Mouse (Mus musculus) liver, embryonic 15.5 days (tissue): Measurements from ENCODE around the gene Hs3st4. TPM values are rescaled to one million over a fixed set of nuclear protein-coding genes. Genes with fewer than 3 reads are reported as not detected.

ENCODE experiments used
- ATAC-seq: fragments of 200-750 bp; cut with Nextera tagmentation; 2 replicates; pipeline ENCODE4 v1.8.0; 2017; ENCODE audit warnings: moderate number of reproducible peaks, mild to moderate bottlenecking, moderate library complexity; ENCODE audit not compliant: insufficient read depth
- H3K27ac ChIP-seq: fragments of 300-500 bp; sonication (generic); replicated peaks from 2 replicates; pipeline ENCODE4 v1.5.1; 2015; ENCODE audit warnings: mild to moderate bottlenecking, inconsistent platforms
- H3K27me3 ChIP-seq: fragments of 300-500 bp; sonication (generic); 2 replicates; pipeline ENCODE4 v1.6.1; 2015; ENCODE audit warnings: mild to moderate bottlenecking, inconsistent platforms
- H3K36me3 ChIP-seq: fragments of 300-500 bp; sonication (generic); replicated peaks from 2 replicates; pipeline ENCODE4 v1.6.1; 2015; ENCODE audit warnings: moderate library complexity, mild to moderate bottlenecking, inconsistent platforms
- H3K4me1 ChIP-seq: fragments of 300-500 bp; sonication (generic); replicated peaks from 2 replicates; pipeline ENCODE4 v1.6.1; 2015; ENCODE audit warnings: inconsistent platforms
- H3K4me2 ChIP-seq: fragments of 300-500 bp; sonication (generic); 2 replicates; pipeline ENCODE4 v1.6.1; 2015; ENCODE audit warnings: moderate library complexity, mild to moderate bottlenecking, inconsistent platforms
- H3K4me3 ChIP-seq: fragments of 300-500 bp; sonication (generic); replicated peaks from 2 replicates; pipeline ENCODE4 v1.5.1; 2015; ENCODE audit warnings: mild to moderate bottlenecking, inconsistent platforms
- H3K9ac ChIP-seq: fragments of 300-500 bp; sonication (generic); 2 replicates; pipeline ENCODE4 v1.6.1; 2015; ENCODE audit warnings: moderate library complexity, mild to moderate bottlenecking, inconsistent platforms
- H3K9me3 ChIP-seq: fragments of 300-500 bp; sonication (generic); replicated peaks from 2 replicates; pipeline ENCODE4 v1.6.1; 2016; ENCODE audit warnings: inconsistent platforms
- WGBS: fragments of 180-500 bp; shearing (Covaris S2); methylation state at CpG from one replicate; pipeline ENCODE4 v1.1.7; 2015; ENCODE audit warnings: mixed read lengths; ENCODE audit not compliant: insufficient replicate concordance; 5-methylcytosine and 5-hydroxymethylcytosine counted together
- polyA plus RNA-seq: library from polyadenylated mRNA; unstranded; fragments of >200 nt; fragmentation: Nextera tagmentation; extraction: Ambion mirVana; gene quantifications from 2 replicates; pipeline ENCODE4 v1.2.1, GENCODE M21; 2015

Hs3st4 gene
- polyA plus RNA-seq, 1 experiment from 2014 or later, result not detected

DNA sequence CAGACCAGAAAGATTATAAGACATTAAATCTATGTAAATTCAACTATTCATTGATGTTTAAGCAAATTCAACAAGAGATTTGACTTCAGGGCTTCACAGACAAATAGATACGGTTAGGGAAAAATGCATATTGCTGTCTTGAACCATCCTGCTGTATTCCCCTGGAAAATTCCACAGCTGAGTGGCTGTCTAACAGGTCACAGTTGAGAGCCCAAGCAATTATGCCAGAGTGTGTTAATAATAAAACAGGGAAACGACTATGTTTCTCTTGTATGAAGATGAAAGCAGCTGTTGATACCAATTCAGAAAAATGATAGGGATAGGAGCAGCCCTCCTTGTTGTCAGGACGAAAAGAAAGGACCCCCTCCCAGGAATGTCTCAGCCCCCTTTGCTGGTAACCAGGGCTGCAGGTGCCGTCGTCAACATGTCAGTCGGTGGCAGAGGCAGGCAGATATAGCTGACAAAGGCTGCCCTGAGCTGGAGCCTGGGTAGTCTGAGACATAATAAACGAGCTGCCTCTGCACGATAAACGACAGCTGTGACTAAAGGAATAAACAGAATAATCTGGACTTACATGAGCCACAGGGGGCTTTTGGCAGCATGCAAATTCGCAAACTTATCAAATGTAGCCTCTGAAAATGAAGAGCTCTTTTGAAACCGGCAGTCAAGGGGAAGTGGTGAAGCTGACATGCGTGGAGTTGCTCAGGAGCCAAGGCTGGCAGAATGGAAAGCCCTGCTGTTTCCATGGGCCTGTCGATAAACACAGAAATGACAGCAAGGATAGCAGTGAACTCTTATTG is 364.7 kb downstream of the Hs3st4 start:
- no peak overlapping the region for H3K9ac ChIP-seq
- no peaks in the 10 kb centered on the region for H3K36me3 ChIP-seq
- no peaks in the 10 kb centered on the region for H3K27me3 ChIP-seq
- H3K4me3 ChIP-seq, result no peak overlapping the region
- H3K4me1 ChIP-seq, result no peaks in the 10 kb centered on the region
- no peak for ATAC-seq
- no peak overlapping the region for H3K27ac ChIP-seq
- H3K9me3 ChIP-seq, result no peaks in the 10 kb centered on the region
- 53% methylated on average over 13 of the region's 13 CpGs for WGBS
- no peak overlapping the region for H3K4me2 ChIP-seq

DNA sequence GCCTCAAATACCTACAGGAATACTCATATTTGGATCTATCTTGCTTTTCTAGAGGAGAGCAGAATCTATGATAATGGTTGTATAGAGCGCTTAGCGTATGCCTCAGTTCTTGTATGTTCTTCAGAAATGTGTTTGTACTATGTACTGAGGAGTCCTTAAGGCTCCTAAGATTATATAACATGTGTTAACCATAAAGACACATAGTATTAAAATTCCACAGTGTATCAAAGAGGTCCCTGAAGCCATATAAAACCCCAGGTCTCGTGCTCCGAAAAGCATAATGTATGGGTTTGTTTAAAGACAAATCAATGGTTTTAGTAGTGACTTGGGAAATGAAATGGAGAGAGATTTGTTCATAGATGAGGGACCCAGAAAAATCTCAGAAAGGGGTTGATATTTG is 371.4 kb downstream of the Hs3st4 start:
- Histone ChIP-seq H3K27ac (no peak overlapping the region), H3K36me3 (no peaks in the 10 kb centered on the region), H3K4me3 (no peak overlapping the region), H3K9me3 (no peaks in the 10 kb centered on the region), H3K4me1 (no peaks in the 10 kb centered on the region), H3K27me3 (no peaks in the 10 kb centered on the region), H3K4me2 (no peak overlapping the region), H3K9ac (no peak overlapping the region)
- 63% methylated on average over 4 of the region's 4 CpGs for WGBS
- ATAC-seq, result no peak

DNA sequence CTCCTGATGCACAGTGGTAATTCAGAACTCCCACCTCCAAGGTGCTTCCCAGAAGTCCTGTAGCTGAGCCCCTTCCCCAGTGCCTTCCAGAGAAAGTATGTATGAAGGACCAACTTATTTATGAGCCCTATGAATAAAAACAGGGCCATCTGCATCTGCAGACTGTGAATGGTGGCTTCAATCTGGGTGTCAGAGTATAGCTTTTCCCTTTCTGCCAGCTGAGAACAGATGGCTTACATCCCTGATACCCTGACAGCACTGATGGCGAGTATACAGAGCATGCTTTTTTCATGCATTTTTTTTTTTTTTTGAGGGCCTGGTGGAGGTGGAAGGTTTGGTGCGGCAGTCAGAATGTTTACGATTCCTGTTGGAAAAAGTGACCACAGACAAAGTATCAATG is 375.4 kb downstream of the Hs3st4 start:
- no peak overlapping the region for H3K4me3 ChIP-seq
- H3K9ac ChIP-seq, result no peak overlapping the region
- H3K4me2 ChIP-seq, result no peak overlapping the region
- no peak overlapping the region for H3K27ac ChIP-seq
- H3K36me3 ChIP-seq, result no peaks in the 10 kb centered on the region
- no peaks in the 10 kb centered on the region for H3K4me1 ChIP-seq
- H3K9me3 ChIP-seq, result no peaks in the 10 kb centered on the region
- H3K27me3 ChIP-seq, result no peaks in the 10 kb centered on the region
- ATAC-seq, result no peak
- WGBS, result 53% methylated on average over 3 of the region's 3 CpGs

DNA sequence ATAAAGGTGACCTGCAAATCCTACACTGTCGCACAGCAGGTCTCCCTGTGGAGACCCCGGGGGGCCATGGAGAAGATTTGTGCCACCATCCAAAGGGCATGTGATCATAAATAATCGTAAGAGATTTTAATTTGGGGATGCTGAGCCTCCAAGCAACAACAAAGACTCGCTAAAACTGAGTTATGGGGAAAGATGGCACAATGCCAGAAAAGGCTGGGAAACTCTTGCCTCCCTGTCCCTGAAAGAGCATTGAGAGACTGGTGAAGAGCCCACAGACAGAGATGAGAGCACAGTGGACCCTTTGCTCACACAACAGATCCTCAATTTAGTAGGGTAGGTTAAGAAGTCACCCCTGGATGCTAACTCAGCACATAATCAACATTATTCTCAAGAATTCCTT is 377.2 kb downstream of the Hs3st4 start:
- Histone ChIP-seq H3K4me2 (no peak overlapping the region), H3K27ac (no peak overlapping the region), H3K9ac (no peak overlapping the region), H3K4me1 (no peaks in the 10 kb centered on the region), H3K9me3 (no peaks in the 10 kb centered on the region), H3K36me3 (no peaks in the 10 kb centered on the region), H3K27me3 (no peaks in the 10 kb centered on the region), H3K4me3 (no peak overlapping the region)
- 57% methylated on average over 4 of the region's 4 CpGs for WGBS
- no peak for ATAC-seq

DNA sequence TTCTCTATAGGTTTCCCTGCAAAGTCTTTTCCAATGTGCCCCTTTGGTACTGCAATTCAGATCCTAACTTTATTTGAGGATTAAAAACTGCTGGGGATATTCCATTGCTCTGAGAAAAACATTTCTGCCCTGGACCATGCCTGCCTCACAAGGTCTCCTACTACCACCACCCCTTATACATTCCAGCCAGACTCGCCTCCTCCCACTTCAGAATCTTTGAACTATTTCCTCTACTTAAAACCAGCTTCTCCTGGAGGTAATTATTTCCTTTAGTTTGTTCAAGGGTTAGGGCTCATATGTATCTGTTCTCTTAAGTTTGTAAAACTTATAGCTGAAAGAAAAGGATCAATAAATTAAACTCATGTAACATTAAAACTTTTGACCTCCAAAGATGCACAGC is 389.6 kb downstream of the Hs3st4 start:
- Histone ChIP-seq H3K4me1 (no peaks in the 10 kb centered on the region), H3K36me3 (no peaks in the 10 kb centered on the region), H3K27ac (no peak overlapping the region), H3K9me3 (no peaks in the 10 kb centered on the region), H3K27me3 (no peaks in the 10 kb centered on the region), H3K4me3 (no peak overlapping the region), H3K4me2 (no peak overlapping the region), H3K9ac (no peak overlapping the region)
- ATAC-seq, result no peak
- WGBS, result 58% methylated on average over 1 of the region's 1 CpGs

DNA sequence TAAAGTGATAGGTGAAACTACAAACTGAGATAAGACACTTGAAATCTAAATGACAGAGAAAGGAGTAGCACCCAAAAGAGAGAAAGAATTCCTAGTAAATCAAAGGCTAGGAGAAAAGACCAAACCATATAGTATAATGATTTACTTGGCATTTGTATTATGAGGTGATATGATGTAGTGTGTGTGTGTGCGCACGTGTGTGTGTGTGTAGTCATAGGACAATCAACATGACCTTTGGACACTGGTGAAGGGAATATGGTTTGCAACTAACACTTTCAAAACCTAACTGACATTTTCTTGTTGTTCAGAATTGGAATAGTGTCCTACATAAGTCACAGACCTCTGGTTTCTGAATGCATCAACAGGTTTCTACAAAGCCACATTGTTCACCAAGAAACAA is 390.0 kb downstream of the Hs3st4 start:
- Histone ChIP-seq H3K9me3 (no peaks in the 10 kb centered on the region), H3K27ac (no peak overlapping the region), H3K9ac (no peak overlapping the region), H3K4me2 (no peak overlapping the region), H3K36me3 (no peaks in the 10 kb centered on the region), H3K27me3 (no peaks in the 10 kb centered on the region), H3K4me1 (no peaks in the 10 kb centered on the region), H3K4me3 (no peak overlapping the region)
- ATAC-seq, result no peak
- 52% methylated on average over 2 of the region's 2 CpGs for WGBS

DNA sequence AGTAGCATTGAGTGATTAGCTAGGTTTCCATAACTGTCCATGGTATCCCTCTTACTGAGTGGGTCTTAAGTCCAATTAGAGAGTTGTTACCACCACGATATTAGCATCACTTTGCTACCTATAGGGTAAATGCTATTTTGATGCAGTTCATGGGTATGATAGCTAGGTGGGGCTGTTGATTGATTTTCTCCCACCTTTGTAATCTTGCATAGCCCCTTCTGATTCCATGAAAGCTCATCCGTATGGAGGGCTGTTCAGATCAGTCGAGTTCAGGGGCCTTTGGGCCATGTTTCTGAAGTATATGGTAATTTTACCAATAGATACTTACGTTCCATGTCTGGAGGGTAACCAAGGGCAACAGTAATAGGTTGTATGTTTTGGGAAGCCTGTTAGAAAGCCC is 400.8 kb downstream of the Hs3st4 start:
- Histone ChIP-seq H3K9me3 (no peaks in the 10 kb centered on the region), H3K36me3 (no peaks in the 10 kb centered on the region), H3K4me3 (no peak overlapping the region), H3K27me3 (no peaks in the 10 kb centered on the region), H3K9ac (no peak overlapping the region), H3K4me1 (no peaks in the 10 kb centered on the region), H3K4me2 (no peak overlapping the region), H3K27ac (no peak overlapping the region)
- 30% methylated on average over 4 of the region's 4 CpGs for WGBS
- ATAC-seq, result no peak

DNA sequence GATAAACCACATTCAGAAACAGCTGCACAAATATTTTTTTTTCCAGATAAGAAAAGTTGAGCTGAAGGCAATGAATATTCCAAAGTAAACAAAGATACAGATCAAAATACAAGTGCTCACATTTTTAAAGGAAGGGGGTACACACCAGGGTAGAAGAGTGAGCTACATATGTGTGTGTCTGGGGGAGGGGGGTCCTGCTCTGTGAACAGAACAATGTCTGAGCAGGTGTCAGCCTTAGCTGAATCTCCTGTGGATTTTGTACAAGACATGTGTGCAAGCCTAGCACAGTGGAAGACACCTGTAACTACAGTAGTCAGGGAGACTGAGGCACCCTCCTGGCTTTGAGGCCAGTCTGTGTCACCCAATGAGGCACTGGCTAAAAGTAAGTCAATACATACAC is 416.5 kb downstream of the Hs3st4 start:
- H3K27ac ChIP-seq, result no peak overlapping the region
- H3K9me3 ChIP-seq, result no peaks in the 10 kb centered on the region
- ATAC-seq, result no peak
- no peaks in the 10 kb centered on the region for H3K36me3 ChIP-seq
- H3K27me3 ChIP-seq, result no peaks in the 10 kb centered on the region
- H3K4me1 ChIP-seq, result no peaks in the 10 kb centered on the region
- no peak overlapping the region for H3K4me2 ChIP-seq
- H3K9ac ChIP-seq, result no peak overlapping the region
- H3K4me3 ChIP-seq, result no peak overlapping the region

DNA sequence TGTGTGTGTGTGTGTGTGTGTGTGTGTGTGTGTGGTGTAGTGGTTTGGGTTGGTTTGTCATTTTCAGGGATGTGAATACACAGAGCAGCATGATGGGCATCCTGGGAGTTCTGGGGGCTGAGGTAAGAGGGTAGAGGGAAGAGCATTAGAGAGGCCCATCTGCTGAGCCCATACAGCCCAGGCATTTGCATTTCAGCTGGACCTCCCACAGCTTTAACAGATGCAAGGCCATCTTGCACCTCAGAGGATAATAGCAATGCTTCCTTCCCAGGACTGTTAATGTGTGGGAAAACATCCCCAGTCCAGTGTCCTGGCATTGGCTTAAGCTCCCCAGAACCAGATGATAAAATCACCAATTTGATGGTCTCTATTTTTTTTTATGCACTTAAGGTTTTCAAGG is 444.3 kb downstream of the Hs3st4 start:
- H3K9me3 ChIP-seq, result no peaks in the 10 kb centered on the region
- no peaks in the 10 kb centered on the region for H3K4me1 ChIP-seq
- no peak overlapping the region for H3K27ac ChIP-seq
- no peaks in the 10 kb centered on the region for H3K36me3 ChIP-seq
- no peak overlapping the region for H3K4me3 ChIP-seq
- no peak for ATAC-seq
- no peak overlapping the region for H3K9ac ChIP-seq
- no peak overlapping the region for H3K4me2 ChIP-seq
- H3K27me3 ChIP-seq, result no peaks in the 10 kb centered on the region
